Mouse (Mus musculus) forebrain, embryonic 10.5 days (tissue): ENCODE results near the gene Zfp59. TPM values are rescaled to one million over a fixed set of nuclear protein-coding genes. Genes with fewer than 3 reads are reported as not detected.
"Not testable (repeated sequence)": the region's sequence is repeated elsewhere in the genome, so short reads cannot be mapped to it uniquely, and the experiment has no call there.

Experiments used
- DNase-seq: peaks from one replicate; pipeline ENCODE4 v3.0.0-alpha.2; 2017; ENCODE audit warnings: low spot score; ENCODE audit errors: extremely low spot score
- H3K27ac ChIP-seq: fragments of 300-500 bp; sonication (generic); 2 replicates; pipeline ENCODE4 v1.5.1; 2016; ENCODE audit warnings: mild to moderate bottlenecking
- H3K27me3 ChIP-seq: fragments of 300-500 bp; sonication (generic); 2 replicates; pipeline ENCODE4 v1.6.1; 2016; ENCODE audit warnings: mild to moderate bottlenecking; ENCODE audit not compliant: poor library complexity, severe bottlenecking
- H3K36me3 ChIP-seq: fragments of 300-500 bp; sonication (generic); replicated peaks from 2 replicates; pipeline ENCODE4 v1.6.1; 2016; ENCODE audit warnings: mild to moderate bottlenecking, moderate library complexity
- H3K4me1 ChIP-seq: fragments of 300-500 bp; sonication (generic); 2 replicates; pipeline ENCODE4 v1.6.1; 2016
- H3K4me3 ChIP-seq: fragments of 300-500 bp; sonication (generic); 2 replicates; pipeline ENCODE4 v1.5.1; 2016; ENCODE audit warnings: mild to moderate bottlenecking, moderate library complexity
- H3K9me3 ChIP-seq: fragments of 300-500 bp; sonication (generic); 2 replicates; pipeline ENCODE4 v1.6.1; 2016; ENCODE audit warnings: mild to moderate bottlenecking, moderate library complexity
- WGBS: fragments of 180-500 bp; shearing (Covaris S2); methylation state at CpG from one replicate; pipeline ENCODE4 v1.1.7; 2016; 5-methylcytosine and 5-hydroxymethylcytosine counted together
- polyA plus RNA-seq: library from polyadenylated mRNA; unstranded; fragments of >200 nt; fragmentation: Nextera tagmentation; extraction: Ambion mirVana; gene quantifications from 2 replicates; pipeline ENCODE4 v1.2.1, GENCODE M21; 2016

Zfp59 gene
- polyA plus RNA-seq, 1 experiment from 2014 or later, result 9.7 TPM

DNA sequence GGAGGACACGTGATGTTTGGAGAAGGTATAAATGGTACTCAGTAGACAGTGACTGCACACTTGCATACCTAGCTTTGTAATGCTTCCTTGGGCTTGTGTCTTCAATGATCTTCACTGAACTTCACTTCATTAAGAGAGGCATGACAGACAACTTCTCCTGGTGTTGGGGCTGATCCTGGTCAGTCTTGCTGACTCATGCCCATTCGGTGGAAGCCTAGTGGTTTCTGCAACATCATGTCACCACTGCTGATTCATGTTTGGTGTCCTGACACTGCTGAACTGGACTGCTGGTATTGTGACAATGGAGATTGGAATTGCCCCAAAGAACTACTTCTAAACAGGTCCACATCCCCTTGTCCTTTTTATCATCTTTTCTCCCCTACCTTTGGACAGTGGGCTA is 4.3 kb upstream of the Zfp59 start:
- H3K9me3 ChIP-seq, result no peaks in the 10 kb centered on the region
- 86% methylated on average over 2 of the region's 2 CpGs for WGBS
- DNase-seq, result no peak

GRCm38 (mm10) chr7:27837896-27838295 is 511 bp upstream of the Zfp59 start:
- 0 out of 2 replicates have a peak, but pooled peaks cover 4% of the 10 kb centered on the region for H3K36me3 ChIP-seq
- peak overlapping the region; percentile 83 for H3K27ac ChIP-seq
- peaks cover 16% of the 10 kb centered on the region for H3K4me1 ChIP-seq
- H3K27me3 ChIP-seq, result no peaks in the 10 kb centered on the region
- DNase-seq, result no peak
- peak overlapping the region; percentile 67 for H3K4me3 ChIP-seq
- 0 out of 2 replicates have a peak, but pooled peaks cover 2% of the 10 kb centered on the region for H3K9me3 ChIP-seq
- WGBS, result 31% methylated on average over 6 of the region's 6 CpGs

More for the DNA sequence above, 4.3 kb upstream of the Zfp59 start:
- no peak overlapping the region for H3K27ac ChIP-seq
- H3K4me3 ChIP-seq, result no peak overlapping the region
- no peaks in the 10 kb centered on the region for H3K36me3 ChIP-seq
- H3K27me3 ChIP-seq, result no peaks in the 10 kb centered on the region
- H3K4me1 ChIP-seq, result peaks cover 10% of the 10 kb centered on the region

DNA sequence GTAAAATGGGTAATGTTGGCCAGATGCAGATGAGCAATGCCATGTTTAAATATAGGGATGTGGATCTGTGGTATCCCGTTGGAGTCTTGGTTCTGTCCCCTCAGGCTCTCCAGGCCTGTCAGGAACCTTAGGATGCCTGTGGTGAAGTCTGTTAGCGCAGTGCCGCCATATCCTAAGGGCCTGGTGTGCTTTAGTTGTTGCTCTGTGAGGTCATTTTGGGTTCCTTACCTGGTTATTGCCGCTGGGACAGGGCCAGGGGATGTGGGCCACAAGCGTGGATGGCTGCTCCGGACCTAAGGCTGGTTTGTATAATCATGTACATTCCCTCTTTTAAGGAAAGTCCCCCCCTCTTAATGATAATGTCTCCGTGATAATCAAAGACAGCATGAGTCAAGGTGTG is 1.2 kb downstream of the Zfp59 start:
- no peak for DNase-seq
- Histone ChIP-seq H3K4me1 (peaks cover 16% of the 10 kb centered on the region), H3K27me3 (no peaks in the 10 kb centered on the region), H3K9me3 (0 out of 2 replicates have a peak, but pooled peaks cover 2% of the 10 kb centered on the region), H3K27ac (no peak overlapping the region), H3K4me3 (peak overlapping the region; percentile 67), H3K36me3 (peaks cover 7% of the 10 kb centered on the region)
- 90% methylated on average over 7 of the region's 7 CpGs for WGBS

- H3K9me3 ChIP-seq, result 0 out of 2 replicates have a peak, but pooled peaks cover 2% of the 10 kb centered on the region
- WGBS, result 91% methylated on average over 6 of the region's 6 CpGs
- no peaks in the 10 kb centered on the region for H3K27me3 ChIP-seq
- peaks cover 16% of the 10 kb centered on the region for H3K4me1 ChIP-seq
- no peak overlapping the region; the same call in 1 of the 2 replicates for H3K4me3 ChIP-seq
- no peak for DNase-seq
- H3K36me3 ChIP-seq, result peaks cover 12% of the 10 kb centered on the region
- H3K27ac ChIP-seq, result no peak overlapping the region
These were observed 1.7 kb downstream of the Zfp59 start for GRCm38 (mm10) chr7:27840104-27840503.

DNA sequence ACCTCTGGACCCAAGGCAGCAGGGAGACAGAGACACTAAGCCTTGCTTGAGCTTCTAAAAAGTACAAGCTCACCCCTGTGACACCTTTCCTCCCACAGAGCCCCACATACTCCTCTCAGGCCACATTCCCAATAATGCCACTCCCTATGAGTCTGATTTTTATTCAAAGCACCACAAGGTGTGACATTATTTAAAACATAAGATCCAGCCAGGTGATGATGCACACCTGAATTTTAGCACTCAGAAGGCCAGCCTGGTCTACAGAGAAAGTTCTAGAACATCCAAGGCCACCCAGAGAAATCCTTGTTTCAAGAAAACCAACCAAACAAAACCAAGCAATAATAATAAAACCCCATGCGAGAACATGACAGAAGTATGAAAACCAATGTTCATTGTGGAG is 18.8 kb downstream of the Zfp59 start, which contains the start of gene Zfp607a:
Gene Zfp607a, plus strand, starts transcription at position 301 of the 400 bp plus-strand sequence.
- no peak within 1 kb of the TSS for H3K27ac ChIP-seq
- H3K36me3 ChIP-seq, result peaks cover 44% of the 10 kb centered on the region
- no peaks in the 10 kb centered on the region for H3K27me3 ChIP-seq
- H3K4me1 ChIP-seq, result peaks cover 20% of the 10 kb centered on the region
- 0 out of 2 replicates have a peak, but pooled peaks cover 8% of the 10 kb centered on the region for H3K9me3 ChIP-seq
- no peak for DNase-seq
- 93% methylated on average over 1 of the region's 1 CpGs for WGBS
- no peak within 1 kb of the TSS for H3K4me3 ChIP-seq

GRCm38 (mm10) chr7:27859301-27860251 is 21.2 kb downstream of the Zfp59 start:
- Histone ChIP-seq H3K36me3 (peaks cover 40% of the 10 kb centered on the region), H3K27me3 (no peaks in the 10 kb centered on the region), H3K9me3 (0 out of 2 replicates have a peak, but pooled peaks cover 8% of the 10 kb centered on the region), H3K4me1 (peaks cover 20% of the 10 kb centered on the region), H3K27ac (peak overlapping the region; percentile 89), H3K4me3 (peak overlapping the region; percentile 76)
- 37% methylated on average over 10 of the region's 10 CpGs for WGBS
- DNase-seq, result no peak

DNA sequence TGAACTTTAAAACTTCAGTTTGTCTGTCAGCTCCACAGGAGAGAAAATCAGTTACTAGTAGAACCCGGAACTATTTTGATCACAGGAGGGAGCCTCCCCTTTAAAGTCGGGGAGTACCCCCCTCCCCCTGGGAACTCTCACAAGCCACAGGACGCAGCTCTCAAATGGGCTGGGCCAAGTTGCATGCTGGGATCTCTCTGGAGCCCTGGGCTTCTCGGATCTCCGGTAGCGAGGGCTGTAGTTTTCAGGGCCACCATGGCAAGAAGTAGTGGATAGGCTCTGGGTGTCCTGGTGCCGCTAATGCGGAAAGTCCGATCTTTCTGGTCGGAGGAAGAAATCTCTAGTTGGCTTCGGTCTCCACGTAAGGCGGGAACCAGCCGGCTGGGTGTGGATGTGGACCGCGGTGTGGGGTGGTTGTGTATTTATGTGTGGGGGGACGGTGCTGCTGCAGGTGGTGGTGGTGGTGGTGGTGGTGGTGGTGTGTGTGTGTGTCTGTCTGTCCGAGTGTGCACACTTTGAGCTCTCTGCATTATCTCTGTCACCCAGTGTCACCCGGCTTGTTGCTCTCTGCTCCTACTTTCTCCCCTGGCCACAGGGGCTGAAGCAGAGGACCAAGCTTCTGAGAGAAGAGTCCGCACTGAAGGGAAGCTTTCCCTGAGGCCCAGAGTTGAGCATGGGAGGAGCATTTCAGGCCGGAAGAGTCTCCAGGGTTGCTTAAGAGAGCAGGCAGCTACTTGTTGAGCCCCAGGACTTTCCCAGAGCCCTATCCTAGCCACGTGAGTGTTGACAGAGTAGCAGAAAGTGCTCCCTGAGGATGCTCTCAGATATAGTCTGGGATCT is 22.2 kb downstream of the Zfp59 start:
- peak; percentile 70 for DNase-seq
- peaks cover 20% of the 10 kb centered on the region for H3K4me1 ChIP-seq
- peak overlapping the region; percentile 89 for H3K27ac ChIP-seq
- H3K9me3 ChIP-seq, result 0 out of 2 replicates have a peak, but pooled peaks cover 8% of the 10 kb centered on the region
- 1% methylated on average over 22 of the region's 22 CpGs for WGBS
- H3K4me3 ChIP-seq, result peak overlapping the region; percentile 76
- H3K27me3 ChIP-seq, result no peaks in the 10 kb centered on the region
- peaks cover 39% of the 10 kb centered on the region for H3K36me3 ChIP-seq

DNA sequence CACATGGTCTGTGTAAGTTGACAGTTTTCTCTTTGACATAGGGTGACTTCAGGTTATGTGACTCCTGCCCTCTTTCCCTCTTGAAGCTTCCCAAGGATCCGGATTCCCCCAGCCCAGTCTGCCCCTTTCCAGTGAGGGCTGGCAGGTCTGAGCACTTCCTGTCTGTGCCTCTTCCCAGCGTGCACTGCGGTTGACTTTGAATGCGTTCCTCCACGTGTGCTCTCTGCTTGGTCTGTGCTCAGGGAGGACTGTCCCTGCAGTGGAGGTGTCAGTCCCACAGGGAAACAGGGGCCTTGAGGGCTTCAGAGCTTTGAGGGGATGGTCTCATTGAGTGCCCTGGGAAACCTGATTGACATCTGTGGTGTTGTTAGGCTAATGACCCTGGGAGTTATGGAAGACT is 24.2 kb downstream of the Zfp59 start:
- not testable (repeated sequence) for DNase-seq, H3K27me3 ChIP-seq, H3K4me3 ChIP-seq, H3K27ac ChIP-seq, H3K9me3 ChIP-seq
- H3K4me1 ChIP-seq, result peaks cover 20% of the 10 kb centered on the region
- H3K36me3 ChIP-seq, result peaks cover 43% of the 10 kb centered on the region
- 90% methylated on average over 5 of the region's 5 CpGs for WGBS

DNA sequence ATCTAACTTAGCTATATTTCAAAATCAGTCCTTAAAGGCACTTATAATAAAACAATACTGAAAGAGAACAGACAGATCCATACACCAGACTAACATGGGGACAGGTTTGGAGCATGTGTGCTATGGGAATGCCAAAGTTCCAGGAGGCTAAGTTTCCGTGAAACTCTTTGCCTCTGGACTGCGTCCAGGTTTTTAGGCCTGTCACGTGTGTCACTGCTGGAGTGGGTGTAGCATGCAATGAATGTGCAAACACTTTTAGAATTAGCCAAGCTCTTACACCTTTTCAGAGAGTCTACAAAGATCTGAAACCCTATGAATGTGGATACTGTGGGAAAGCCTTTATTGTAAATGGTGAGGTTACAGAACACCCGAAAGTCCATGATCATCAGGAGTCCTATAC is 43.3 kb downstream of the Zfp59 start:
- no peak for DNase-seq
- H3K27ac ChIP-seq, result no peak overlapping the region
- H3K36me3 ChIP-seq, result peaks cover 76% of the 10 kb centered on the region
- WGBS, result 94% methylated on average over 4 of the region's 4 CpGs
- H3K4me1 ChIP-seq, result no peaks in the 10 kb centered on the region
- H3K27me3 ChIP-seq, result no peaks in the 10 kb centered on the region
- peaks cover 34% of the 10 kb centered on the region for H3K9me3 ChIP-seq
- no peak overlapping the region for H3K4me3 ChIP-seq

- Histone ChIP-seq H3K36me3 (no peaks in the 10 kb centered on the region), H3K9me3 (peaks cover 8% of the 10 kb centered on the region; the same call in 1 of the 2 replicates), H3K27ac (no peak overlapping the region), H3K4me1 (no peaks in the 10 kb centered on the region), H3K27me3 (no peaks in the 10 kb centered on the region), H3K4me3 (no peak overlapping the region)
- whole genome bisulfite sequencing, result 89% methylated on average over 4 of the region's 4 CpGs
- no peak for DNase-seq
These were observed 62.2 kb downstream of the Zfp59 start for GRCm38 (mm10) chr7:27900601-27901000.

DNA sequence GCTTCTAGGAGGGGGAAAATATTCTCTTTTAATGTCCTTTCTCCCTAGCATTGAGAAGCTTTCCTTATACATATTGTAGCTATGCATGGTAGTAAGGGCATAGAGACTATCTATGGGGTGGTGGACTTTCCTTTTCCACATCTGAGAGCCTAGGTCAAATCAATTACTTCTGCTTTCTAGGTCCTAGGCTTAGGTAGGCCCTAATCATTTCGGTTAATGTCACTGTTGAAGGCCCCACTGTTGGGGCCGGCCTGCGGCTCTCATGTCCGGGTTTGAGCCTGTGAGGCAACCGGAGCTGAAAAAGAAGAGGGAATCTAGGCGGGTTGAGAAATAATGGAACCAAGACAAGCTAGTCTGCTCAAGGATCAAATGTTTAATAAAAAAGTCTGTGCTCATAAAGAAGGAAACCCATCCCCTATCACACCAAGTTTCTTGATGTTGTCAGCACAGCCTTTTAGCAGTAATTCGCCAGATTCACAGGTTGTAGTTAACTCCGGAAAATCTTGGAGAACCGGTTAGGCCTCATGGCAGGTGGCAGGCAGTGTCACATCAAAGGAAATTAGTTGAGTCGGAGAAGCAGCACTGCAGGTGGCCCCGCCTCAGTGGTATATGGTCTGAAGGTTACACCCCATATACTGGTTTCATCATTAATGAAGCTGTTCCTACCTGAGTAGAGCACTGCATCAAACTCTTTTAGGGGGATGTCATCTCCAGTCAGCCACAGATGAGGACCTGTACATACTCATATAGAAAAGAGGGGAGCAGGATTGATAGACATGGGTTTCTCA is 66.8 kb downstream of the Zfp59 start:
- peaks cover 15% of the 10 kb centered on the region; the same call in 1 of the 2 replicates for H3K9me3 ChIP-seq
- no peak for DNase-seq
- H3K27me3 ChIP-seq, result no peaks in the 10 kb centered on the region
- 80% methylated on average over 11 of the region's 11 CpGs for WGBS
- H3K27ac ChIP-seq, result no peak overlapping the region
- no peaks in the 10 kb centered on the region for H3K4me1 ChIP-seq
- no peak overlapping the region for H3K4me3 ChIP-seq
- peaks cover 14% of the 10 kb centered on the region for H3K36me3 ChIP-seq
